10 mouse cellular contexts compared by ENCODE assay signal in genomic region chr1:76490719-76491118, GRCm38 (mm10).
DNase-seq lines count a peak whose midpoint lies in the region; ATAC-seq and TF ChIP-seq lines count a peak whose summit lies in the region.
"Had no signal": no experiment of that assay in that cellular context is flagged by ENCODE, and none has a peak within 500 bp of the region (broad histone marks: within the 10 kb centered on the region; RNA-seq: fewer than 3 reads in every experiment).

No protein-coding gene starts in this region.

- 36% methylated on average over 7 of the region's 7 CpGs for WGBS in limb, embryonic 14.5 days
- 64% methylated on average over 7 of the region's 7 CpGs for WGBS in limb, embryonic 10.5 days
- WGBS in hindbrain, embryonic 10.5 days: 54% methylated on average over 7 of the region's 7 CpGs
- WGBS in neural tube, embryonic 15.5 days: 22% methylated on average over 7 of the region's 7 CpGs

- no peaks in the 10 kb centered on the region for H3K9me3 ChIP-seq in limb, embryonic 14.5 days (ENCODE audit: control insufficient read depth, low read length)
- no peaks in the 10 kb centered on the region for H3K9me3 ChIP-seq in limb, embryonic 10.5 days (replicated peaks)
- no peaks in the 10 kb centered on the region for H3K9me3 ChIP-seq in hindbrain, embryonic 10.5 days
- H3K9me3 ChIP-seq in neural tube, embryonic 15.5 days (replicated peaks): no peaks in the 10 kb centered on the region

- no peak overlapping the region for H3K9ac ChIP-seq in limb, embryonic 14.5 days (ENCODE audit: low read depth, low read length, severe bottlenecking)
- no peak overlapping the region for H3K9ac ChIP-seq in neural tube, embryonic 15.5 days (replicated peaks)

- peak; percentile 12 to 74 for DNase-seq in adrenal gland, adult (ENCODE audit: inconsistent age in 2 of 2, low spot score in 1 of 2)
- no peak for DNase-seq in adrenal gland, postnatal 25 days
- DNase-seq in limb, embryonic 14.5 days (ENCODE audit: low spot score): peak; percentile 9
- DNase-seq in limb, embryonic 10.5 days (ENCODE audit: low spot score): no peak
- no peak for DNase-seq in hindbrain, embryonic 10.5 days (ENCODE audit: low spot score)
- no peak for DNase-seq in right cerebral cortex, adult 18-20 months
- DNase-seq: heart, postnatal 36 days; lung, adult 18-20 months had no signal

- H3K36me3 ChIP-seq in limb, embryonic 14.5 days (ENCODE audit: control insufficient read depth, insufficient read depth, low read length): no peaks in the 10 kb centered on the region
- H3K36me3 ChIP-seq in limb, embryonic 10.5 days: no peaks in the 10 kb centered on the region
- no peaks in the 10 kb centered on the region for H3K36me3 ChIP-seq in hindbrain, embryonic 10.5 days
- H3K36me3 ChIP-seq in neural tube, embryonic 15.5 days: no peaks in the 10 kb centered on the region

- no peak for TF ChIP-seq POLR2A in limb, embryonic 14.5 days (IDR thresholded peaks at IDR 0.05; ENCODE audit: borderline replicate concordance, extremely low read depth, insufficient read depth, insufficient read length)

- no peaks in the 10 kb centered on the region for H3K27me3 ChIP-seq in limb, embryonic 14.5 days (ENCODE audit: control insufficient read depth, insufficient read depth, low read length)
- H3K27me3 ChIP-seq in limb, embryonic 10.5 days (ENCODE audit: low read depth, poor library complexity, severe bottlenecking): no peaks in the 10 kb centered on the region
- H3K27me3 ChIP-seq in hindbrain, embryonic 10.5 days (ENCODE audit: insufficient read depth, poor library complexity, severe bottlenecking): no peaks in the 10 kb centered on the region
- no peaks in the 10 kb centered on the region for H3K27me3 ChIP-seq in neural tube, embryonic 15.5 days (replicated peaks)

- H3K4me2 ChIP-seq in limb, embryonic 14.5 days (replicated peaks; ENCODE audit: low read depth, low read length, severe bottlenecking): no peak overlapping the region
- H3K4me2 ChIP-seq in neural tube, embryonic 15.5 days: peak overlapping the region; percentile 42

- no peak overlapping the region for H3K4me3 ChIP-seq in limb, embryonic 14.5 days (replicated peaks; ENCODE audit: low read length)
- H3K4me3 ChIP-seq in limb, embryonic 10.5 days: no peak overlapping the region
- no peak overlapping the region for H3K4me3 ChIP-seq in hindbrain, embryonic 10.5 days
- H3K4me3 ChIP-seq in neural tube, embryonic 15.5 days (replicated peaks): no peak overlapping the region

- no peaks in the 10 kb centered on the region for H3K4me1 ChIP-seq in limb, embryonic 14.5 days (ENCODE audit: control insufficient read depth, insufficient read depth, low read length)
- peaks cover 18% of the 10 kb centered on the region for H3K4me1 ChIP-seq in limb, embryonic 10.5 days
- peaks cover 24% of the 10 kb centered on the region for H3K4me1 ChIP-seq in hindbrain, embryonic 10.5 days (replicated peaks)
- H3K4me1 ChIP-seq in neural tube, embryonic 15.5 days: peaks cover 19% of the 10 kb centered on the region

- no peak for ATAC-seq in limb, embryonic 14.5 days (ENCODE audit: low FRiP score, low read depth)
- ATAC-seq in neural tube, embryonic 15.5 days (ENCODE audit: low FRiP score): no peak
- ATAC-seq in megakaryocyte, adult 5-6 weeks (ENCODE audit: poor library complexity, severe bottlenecking): no peak

- H3K27ac ChIP-seq in limb, embryonic 14.5 days (replicated peaks; ENCODE audit: low read depth, low read length): no peak overlapping the region
- H3K27ac ChIP-seq in limb, embryonic 10.5 days: no peak overlapping the region
- 0 out of 2 replicates have a peak overlapping the region, but pooled peaks have one; percentile 12 for H3K27ac ChIP-seq in hindbrain, embryonic 10.5 days
- H3K27ac ChIP-seq in neural tube, embryonic 15.5 days (replicated peaks): no peak overlapping the region

Comparison
In these comparisons a context has a peak if more than half of its experiments do, and no peak if none do; other contexts are left out.
1. DNase-seq: peak in adrenal gland, adult (2 of 2) and limb, embryonic 14.5 days (single experiment); none in adrenal gland, postnatal 25 days (single experiment), limb, embryonic 10.5 days (single experiment), hindbrain, embryonic 10.5 days (single experiment) and right cerebral cortex, adult 18-20 months (single experiment).